Mouse (Mus musculus) c-Kit-negative CD71-positive TER-119-positive erythroid progenitor cells, embryonic 14.5 days (primary cell): Measurements from ENCODE around the gene Serpine1.
"Not testable (repeated sequence)": the region's sequence is repeated elsewhere in the genome, so short reads cannot be mapped to it uniquely, and the experiment has no call there.

Experiments used
- DNase-seq: peaks from one replicate; pipeline ENCODE4 v3.0.0-alpha.2; 2013; ENCODE audit warnings: low read depth, low spot score

Serpine1 gene

DNA sequence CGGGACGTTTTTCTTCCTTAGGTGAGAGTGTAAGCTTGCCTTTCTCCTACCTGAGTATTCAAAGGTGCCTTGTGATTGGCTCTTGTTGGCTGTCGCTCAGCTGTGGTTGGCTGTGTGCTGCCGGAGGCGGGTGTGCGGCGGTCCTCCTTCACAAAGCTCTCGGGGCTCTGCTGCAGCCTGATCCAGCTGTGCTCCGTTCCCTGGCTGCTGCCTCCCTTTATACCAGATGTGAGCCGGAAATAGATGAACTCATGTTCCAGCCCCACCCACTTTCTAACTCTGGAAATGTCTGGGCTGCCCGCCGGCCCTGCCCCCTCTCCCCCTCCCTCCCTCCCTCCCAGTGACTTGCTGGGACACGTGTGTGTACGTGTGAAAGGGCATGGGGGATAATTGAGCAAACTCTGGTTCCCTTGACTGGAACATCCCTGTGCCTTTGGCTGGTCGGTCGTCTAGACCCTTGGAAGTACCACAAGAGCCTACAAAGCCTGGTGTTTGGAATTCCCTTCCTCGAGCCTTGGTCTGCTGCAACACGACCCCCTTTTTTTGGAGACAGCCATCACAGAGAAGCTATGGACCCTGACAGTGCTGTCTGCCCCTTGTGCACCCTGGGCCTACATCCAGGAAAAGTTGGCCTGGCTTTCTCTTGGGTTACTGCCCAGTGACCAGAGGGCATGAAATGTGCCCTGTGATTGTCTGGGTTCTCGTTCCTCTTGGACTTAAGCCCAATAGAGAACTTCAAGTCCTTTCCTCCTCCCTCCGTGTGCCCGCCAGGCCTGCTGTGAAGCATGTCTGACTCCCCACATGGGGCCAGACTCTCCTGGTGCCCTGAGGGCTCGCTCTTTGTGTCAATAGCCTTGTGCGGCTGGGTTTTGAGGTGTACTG, at the start of gene Serpine1:
Serpine1 (minus strand) TSS at position 190 of the 882 bp plus-strand sequence.
- DNase-seq: no peak

GRCm38 (mm10) chr5:137121280-137121679, 49.2 kb upstream of the Serpine1 start:
- DNase-seq: no peak

- no peak for DNase-seq
Measured at GRCm38 (mm10) chr5:137118878-137119277, 46.8 kb upstream of the Serpine1 start.

- DNase-seq: not testable (repeated sequence)
Measured at GRCm38 (mm10) chr5:137117994-137118393, 45.9 kb upstream of the Serpine1 start.

DNA sequence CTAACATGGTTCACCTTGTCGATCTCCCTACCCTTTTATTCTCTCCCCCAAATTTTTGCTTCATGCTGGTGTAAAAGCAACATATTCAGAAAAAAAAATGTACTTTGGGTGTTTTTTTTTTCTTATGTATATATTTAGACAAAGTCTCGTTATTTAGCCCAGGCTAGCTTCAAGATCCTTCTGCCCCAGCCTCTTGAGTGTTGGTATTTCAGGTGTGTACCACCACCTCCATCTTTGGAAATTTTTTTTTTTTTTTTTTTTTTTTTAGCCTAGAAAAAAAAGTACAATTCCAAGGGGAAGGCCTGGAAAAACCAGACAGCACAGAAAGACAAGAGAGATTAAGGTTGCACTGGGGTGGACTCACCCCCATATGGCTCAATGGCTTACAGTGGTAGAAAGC, 44.9 kb upstream of the Serpine1 start:
- no peak for DNase-seq

DNA sequence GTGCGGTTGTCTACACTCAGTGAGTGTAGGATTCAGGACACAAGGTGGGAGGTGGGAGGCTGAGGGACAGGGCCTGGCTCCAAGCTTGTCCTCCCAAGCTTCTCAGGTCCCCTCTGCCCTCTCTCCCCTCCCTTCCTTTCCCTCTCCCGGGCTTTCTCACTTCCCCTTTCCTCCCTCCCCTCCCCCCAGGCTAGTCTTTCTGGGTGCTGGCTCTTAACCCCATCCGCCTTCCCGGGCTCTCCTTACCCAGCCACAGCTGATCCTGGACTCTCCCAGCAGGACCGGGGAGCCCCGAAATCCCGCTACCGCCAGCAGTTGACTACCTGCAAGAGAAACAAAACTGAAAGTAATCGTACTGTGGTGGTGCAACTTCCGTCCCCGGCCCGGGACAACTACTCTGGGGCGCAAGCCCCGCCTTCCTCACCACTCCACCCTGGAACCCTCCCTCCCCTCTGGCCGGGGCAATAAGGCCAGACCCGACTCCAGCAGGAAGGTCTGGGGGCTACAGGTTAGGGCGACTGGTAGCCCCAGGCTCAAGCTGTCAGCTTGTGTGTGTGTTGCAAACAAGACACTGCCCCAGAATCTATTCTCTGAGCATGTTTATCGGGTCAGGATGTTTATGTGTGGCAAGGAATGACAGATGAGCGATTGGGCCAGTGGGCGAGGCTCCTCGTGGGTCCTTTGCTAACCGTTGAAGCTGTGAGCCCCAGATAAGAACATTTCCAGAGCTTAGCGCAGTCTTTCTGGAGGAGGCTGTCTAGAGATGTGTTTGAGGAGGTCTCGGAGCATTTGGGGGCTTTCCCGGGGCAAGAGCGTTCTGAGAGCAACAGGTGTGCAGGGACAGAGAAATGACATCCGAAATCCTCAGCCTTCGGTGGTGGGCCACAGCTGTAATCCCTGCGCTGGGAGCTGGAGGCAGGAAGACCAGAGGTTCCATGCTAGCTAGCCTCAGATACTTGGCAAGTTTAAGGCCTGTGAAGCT, 44.1 kb upstream of the Serpine1 start, which contains the start of gene Trim56:
Trim56 (minus strand) TSS at position 344 of the 982 bp plus-strand sequence.
- peak; percentile 81 for DNase-seq

- DNase-seq: no peak
Measured at GRCm38 (mm10) chr5:137114891-137115561, 43.0 kb upstream of the Serpine1 start.

GRCm38 (mm10) chr5:137111542-137112408, 39.7 kb upstream of the Serpine1 start:
- no peak for DNase-seq

DNA sequence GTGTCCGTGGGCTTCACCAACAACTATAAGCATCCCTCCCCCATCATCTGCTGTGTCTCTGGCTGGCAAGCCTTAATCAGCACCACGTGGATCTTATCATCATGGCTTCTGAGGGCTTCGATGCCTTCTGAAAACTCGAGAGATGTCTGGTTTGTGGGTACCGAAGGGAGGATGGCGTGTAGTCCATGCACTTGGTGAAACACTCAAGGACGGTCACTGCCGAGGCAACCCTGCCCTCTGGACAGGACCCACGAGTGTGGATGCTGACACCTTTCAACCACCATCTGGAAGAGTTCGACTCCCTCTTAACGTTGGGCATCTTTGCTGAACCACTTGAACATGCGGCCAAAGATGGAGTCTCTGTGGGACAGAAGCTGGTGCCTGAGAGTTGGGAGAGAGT, 38.8 kb upstream of the Serpine1 start:
- DNase-seq: no peak

- no peak for DNase-seq
Measured at GRCm38 (mm10) chr5:137109941-137110593, 38.0 kb upstream of the Serpine1 start.

DNA sequence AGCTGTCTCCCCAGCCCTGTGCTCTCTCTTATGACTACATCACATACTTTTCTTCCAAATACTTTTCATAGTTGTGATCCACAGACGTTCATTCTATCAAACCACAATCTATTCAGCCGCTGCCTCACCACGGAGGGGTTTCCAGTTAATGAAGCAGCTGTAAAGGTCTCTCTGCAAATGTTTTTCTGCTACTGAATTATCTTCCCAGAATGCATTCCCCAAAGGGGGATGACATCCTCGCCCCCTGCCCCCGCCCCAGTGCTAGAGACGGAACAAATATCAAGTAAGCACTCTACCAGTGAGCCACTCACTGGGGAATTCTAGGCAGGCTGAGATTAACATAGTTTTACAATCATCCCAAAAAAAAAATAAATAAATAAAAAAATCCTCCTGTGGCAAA, 36.0 kb upstream of the Serpine1 start:
- DNase-seq: no peak

- DNase-seq: no peak
Measured at GRCm38 (mm10) chr5:137107670-137108069, 35.6 kb upstream of the Serpine1 start.

DNA sequence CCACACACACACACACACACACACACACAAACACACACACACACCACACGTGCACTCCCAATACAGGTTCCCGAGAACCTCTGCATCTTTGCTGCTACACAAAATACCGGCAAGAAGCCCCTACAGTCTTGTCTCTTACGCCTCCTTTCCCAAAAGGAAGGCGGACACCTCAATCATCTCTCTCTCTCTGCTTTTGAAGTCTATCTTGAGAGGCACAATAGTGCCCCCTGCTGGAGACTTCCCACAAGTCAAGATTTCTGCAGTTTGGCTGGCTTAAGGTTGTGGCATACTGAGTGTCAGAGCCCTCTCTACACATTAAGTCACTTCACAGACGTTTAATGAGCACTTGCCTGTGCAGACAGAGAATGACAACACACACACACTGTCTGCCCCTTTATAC, 35.0 kb upstream of the Serpine1 start:
- peak; percentile 86 for DNase-seq

- no peak for DNase-seq
Measured at GRCm38 (mm10) chr5:137106434-137106833, 34.4 kb upstream of the Serpine1 start.

DNA sequence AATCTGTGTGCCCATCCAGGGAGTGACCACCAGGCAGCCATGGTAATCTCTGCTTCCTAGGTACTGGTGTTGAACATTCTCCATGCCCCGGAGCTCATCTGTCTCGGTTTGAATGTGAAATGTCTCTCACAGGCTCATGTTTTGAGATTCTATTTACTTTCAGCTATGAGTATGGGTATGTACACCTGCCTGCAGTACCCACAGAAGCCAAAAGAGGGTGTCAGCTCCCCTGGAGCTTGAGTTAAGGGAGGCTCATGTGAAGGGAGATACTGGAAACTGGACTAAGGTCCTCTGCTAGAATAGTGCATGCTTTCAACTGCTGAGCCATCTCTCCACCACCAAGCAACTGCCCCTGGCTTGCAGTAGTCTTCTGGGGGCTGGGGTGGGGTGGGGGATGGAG, 31.9 kb upstream of the Serpine1 start:
- DNase-seq: peak; percentile 49

DNA sequence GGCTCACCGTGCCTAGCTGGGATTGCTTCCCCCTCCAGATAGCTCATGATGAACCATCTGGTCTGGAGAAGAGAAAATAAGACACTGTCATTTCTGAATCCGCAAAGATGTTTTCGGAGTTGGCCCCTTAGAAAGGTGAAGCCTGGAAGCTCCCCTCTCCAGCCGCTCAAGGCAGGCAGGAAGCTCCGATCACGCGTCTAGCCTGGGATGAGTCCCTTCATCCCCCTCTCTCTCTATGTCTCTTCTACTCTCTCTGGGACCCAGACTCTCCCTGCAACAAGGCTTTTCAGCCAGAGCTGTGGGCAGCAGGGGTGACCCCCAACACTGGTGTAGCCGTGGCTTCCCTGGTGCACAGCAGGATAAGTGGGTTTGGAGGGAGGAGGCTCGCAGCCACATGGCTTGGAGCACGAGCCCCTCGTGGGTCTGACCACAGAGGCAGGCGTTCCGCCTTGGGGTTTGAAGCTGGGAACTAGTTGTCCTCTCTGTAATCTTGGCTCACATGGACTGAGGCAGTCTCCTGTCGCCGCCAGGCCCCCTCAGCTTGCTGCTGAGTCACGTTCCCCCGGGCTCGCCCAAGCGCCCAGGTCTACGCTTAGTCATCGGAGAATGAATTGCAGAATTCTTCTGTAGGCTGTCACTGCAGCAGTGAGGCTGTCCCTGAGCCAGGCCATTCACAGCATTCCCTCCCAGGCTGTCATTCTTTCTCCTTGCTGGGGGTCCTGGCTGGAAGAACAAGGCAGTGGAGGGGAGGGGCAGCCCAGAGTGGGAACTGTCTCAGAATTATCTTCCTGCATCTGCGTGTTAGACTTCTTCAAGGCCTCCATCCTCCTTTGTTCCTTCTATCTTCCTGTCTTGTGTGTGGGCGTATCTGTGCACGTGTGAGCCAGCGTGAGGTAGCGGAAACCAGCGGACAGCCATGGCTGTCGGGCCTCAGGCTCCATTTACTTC, 30.8 kb upstream of the Serpine1 start:
- DNase-seq: peak; percentile 89

GRCm38 (mm10) chr5:137102078-137102477, 30.0 kb upstream of the Serpine1 start:
- no peak for DNase-seq

DNA sequence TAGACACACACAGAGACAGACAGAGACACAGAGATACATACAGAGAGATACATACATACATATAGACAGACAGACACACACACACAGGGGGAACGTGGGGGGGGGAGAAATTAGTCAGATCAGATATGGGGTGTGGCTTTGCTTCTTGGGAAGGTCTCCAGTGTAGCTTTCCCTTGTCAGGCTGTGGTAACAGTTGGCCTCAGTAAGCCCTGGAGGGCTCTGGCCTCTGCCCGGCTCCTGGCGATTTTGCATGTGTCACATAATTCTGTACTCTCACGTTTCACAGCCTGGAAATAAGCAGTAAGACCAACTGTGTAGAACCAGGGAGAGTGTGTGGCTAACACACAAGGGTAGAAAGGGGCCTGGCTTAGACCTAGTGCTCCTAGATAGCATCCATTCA, 28.6 kb upstream of the Serpine1 start:
- no peak for DNase-seq

- peak; percentile 59 for DNase-seq
Measured at GRCm38 (mm10) chr5:137098418-137098817, 26.4 kb upstream of the Serpine1 start.
